Mouse (Mus musculus): ENCODE data around the gene Kntc1.

GRCm38 (mm10) chr5:123858798-123859197 lies 109.3 kb downstream of the Kntc1 start:
- no peak for TF ChIP-seq CTCF (IDR thresholded peaks at IDR 0.05; ENCODE audit: low read depth)
- no peak for TF ChIP-seq EP300 (optimal IDR thresholded peaks at IDR 0.05)

Measured in stomach, postnatal 0 days (tissue).